Mouse (Mus musculus) NIH3T3 (cell line): ENCODE data around the gene Akip1.
A peak's percentile ranks its signal among the peaks of the same experiment; 100 is the strongest.

Experiments
- DNase-seq: peaks from one replicate; pipeline ENCODE4 v3.0.0-alpha.2; 2012; ENCODE audit warnings: low read depth

Gene Akip1

DNA sequence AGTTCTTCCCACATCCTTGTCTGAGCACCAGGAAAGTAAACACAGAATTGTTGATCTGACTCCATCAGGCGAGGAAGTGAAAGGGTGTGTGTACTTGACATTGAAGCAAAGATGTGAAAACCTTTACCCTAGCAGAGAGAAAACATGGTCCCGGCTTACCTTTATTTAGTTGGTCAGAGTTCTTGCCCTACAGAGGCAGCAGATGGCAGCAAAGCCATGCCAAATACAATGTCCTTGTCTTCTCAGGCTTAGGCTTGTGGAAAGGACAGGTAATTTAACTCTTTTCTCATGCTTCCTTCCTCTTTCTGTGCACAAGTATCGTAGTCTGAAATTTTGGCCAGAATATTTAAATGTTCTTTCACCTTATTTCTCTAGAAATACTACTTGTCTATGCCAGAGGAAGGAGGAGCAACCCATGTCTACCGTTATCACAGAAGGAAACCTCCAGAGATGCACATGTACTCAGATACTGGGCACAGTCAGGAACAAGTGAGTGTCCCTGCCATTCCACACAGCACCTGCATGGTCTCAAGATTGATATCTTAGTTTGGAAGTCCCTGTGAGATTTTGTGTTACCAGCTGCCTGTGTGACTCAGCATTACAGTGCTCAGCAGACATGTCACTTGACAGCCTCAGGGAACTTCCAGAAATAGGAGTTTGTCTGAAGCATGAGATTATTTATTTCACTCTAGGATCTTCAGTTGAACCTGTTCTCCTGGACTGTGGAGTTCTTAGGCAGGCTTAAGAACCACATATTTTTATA is 3.7 kb downstream of the Akip1 start:
- DNase-seq, result peak; percentile 77

DNA sequence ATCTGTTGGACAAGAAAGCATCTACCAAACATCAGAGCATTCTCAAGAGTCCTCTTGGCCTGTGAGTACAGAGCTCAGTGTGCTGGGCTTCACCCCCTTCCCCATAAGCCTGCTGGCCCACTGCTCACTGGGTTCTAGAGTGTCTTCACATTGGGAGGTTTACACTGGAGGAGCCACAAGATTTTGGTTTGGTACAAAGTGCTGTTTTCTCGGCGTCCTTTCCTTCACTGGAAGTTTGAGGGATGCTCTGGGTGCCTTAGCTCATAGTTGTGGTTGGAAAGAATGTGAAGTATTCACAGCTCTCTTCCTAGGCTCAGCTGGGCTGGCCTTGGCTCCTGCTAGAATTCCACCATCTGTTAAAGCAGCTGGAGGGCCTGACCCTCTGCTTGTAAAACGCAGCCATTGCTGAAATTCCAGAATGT is 5.5 kb downstream of the Akip1 start:
- DNase-seq, result peak; percentile 83

DNA sequence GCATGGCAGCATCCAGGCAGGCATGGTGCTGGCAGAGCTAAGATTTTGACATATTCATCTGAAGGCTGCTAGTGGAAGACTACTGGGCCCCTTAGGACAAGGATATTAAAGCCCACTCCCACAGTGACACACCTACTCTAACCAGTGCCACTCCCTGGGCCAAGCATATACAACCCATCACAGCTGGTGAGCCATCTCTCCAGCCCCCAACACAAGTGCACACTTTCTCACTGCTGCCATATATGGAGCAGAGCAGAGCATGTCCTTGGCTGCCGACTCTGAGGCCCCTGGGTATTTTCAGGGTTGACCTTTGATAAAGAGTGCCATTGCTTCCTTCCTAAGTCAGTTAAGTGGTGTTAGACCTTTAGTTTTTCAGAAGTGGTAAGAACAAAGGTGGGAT is 6.6 kb downstream of the Akip1 start:
- no peak for DNase-seq

DNA sequence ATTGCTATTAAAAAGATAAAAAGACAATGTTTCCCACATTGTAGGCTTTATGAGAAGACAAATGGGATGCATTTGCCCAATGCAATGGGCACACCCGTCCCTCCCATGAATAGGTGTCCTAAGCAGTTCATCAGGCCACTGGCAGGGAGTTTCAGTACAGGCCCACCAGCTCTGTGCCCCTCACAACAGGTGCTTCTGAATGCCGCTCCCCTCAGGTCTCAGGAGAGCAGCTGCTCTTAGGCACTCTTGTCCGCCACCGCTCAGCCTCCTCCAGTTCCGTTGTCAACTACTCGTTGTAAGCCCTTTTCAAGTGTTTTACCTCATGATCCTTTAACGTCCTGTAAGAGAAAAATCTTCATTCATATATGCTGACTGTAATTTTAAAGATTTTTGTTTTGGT is 8.7 kb downstream of the Akip1 start:
- DNase-seq, result no peak

DNA sequence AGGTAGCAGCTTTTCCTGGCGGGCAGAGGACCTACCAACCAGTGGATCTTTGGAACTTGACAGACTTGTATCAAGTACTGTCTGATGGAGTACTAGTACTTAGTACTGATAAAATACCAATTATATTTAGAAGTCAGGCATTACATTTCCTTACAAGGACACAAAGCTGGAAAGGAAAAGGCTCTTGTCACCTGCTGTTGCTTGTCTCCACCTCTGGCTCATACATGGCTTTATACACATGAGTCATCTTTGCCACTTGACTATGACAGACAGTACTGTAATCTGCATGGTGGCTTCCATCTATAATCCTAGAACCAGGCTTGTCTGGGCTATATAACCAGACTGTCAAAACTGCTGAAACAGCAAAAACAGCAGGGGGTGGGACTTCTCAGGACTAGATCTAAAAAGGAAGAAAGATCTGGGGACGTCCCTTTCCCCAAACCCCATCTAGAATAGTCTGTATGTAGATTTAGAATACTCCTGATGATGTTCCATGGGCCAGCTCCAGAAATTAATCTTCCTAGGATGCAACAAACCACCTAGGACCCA is 10.0 kb downstream of the Akip1 start:
- no peak for DNase-seq

DNA sequence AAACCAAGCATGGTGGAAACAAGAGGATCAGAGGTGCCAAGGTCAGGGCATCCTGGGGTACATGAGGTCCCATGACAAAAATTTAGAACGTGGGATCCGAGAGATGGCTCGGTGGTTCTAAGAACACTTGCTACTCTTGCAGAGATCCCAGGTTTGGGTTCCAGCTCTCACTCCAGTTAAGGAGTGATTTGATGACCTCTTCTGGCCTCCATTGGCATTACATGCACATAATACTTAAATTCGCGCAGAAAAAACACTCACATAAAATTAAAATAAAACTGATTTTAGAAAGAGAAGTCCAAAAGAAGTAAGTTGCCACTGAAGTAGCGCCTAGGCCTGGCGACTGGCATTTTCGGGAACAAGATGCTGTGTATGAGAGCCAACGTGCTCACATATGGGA is 15.8 kb downstream of the Akip1 start:
- peak; percentile 80 for DNase-seq

DNA sequence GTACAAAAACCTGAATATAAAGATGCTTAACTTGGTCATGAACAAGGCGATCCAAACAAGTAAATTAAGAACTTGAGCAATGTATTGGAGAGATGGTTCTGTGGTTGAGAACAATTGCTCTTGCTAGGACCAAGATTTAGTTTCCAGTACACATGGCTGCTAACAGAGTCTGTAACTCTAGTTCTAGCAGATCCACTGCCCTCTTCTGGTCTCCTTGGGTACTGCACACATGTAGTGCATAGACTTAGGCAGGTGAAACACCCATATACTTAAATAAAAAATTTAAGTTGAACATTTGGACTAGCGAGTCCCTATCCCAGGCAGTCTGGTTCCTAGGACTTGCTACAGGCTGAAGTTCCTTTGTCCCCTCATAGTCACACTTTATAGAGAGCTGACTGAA is 19.1 kb downstream of the Akip1 start:
- peak; percentile 41 for DNase-seq

DNA sequence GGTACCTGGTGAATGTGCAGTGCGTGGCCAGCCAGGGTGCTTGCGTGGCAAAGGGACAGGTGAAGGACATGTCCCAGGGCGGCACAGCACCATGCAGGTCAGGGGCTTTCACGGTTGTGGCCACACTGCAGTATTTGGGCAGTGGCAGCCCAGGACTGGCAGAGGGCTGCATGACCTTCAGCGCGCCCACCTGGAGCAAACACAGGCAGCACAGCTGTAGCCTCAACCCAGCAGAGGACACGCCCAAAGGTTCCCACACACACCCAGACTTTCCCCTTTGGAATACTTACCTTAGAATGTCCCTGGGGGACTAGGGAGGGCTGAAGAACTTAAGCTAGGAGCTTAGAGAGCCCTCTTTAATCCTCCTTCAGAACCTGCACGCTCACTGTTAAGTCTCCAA is 19.6 kb downstream of the Akip1 start:
- DNase-seq, result no peak

DNA sequence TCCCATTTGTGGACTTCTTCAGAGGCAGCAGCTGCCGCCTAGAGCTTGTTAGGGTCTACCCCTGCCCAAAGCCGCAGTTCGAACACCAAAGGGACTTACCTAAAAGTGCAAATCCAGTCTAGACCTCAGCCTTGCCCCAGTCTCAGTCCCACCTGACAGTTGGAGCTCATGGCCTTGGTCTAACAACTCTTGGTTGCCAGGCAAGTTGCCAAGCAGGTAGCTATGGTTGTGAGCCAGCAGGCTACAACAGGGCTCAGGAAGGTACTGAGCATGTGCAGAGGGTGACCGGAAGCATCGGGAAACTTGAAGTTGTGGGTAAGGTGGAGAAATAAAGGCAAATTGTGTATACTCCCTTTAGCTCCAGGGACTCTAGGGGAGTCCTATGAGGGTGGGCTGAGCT is 20.2 kb downstream of the Akip1 start, which contains the start of gene BC051019:
Gene BC051019, minus strand, starts transcription at position 154 of the 400 bp plus-strand sequence.
- DNase-seq, result no peak

DNA sequence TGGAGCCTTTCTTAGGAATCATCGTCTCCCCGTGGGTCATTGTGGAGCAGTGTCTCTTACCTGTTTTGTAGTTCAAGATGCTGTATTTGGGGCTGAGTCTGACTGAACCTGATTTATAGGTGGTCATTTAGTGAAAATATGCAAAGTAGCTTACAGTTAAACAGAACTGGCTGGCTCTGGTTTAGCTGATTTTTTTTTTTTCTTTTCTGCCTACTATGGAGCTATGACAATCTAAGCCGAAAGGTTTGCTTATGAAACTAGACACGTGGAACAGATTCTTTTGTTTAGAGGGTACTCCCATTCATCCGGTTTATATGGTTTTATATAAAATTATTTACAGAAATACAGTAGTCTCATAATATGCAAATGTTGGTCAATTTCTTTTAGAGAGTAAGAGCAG is 28.1 kb downstream of the Akip1 start, which contains the start of gene Ascl3:
Gene Ascl3, minus strand, starts transcription at position 101 of the 400 bp plus-strand sequence.
- DNase-seq, result no peak

DNA sequence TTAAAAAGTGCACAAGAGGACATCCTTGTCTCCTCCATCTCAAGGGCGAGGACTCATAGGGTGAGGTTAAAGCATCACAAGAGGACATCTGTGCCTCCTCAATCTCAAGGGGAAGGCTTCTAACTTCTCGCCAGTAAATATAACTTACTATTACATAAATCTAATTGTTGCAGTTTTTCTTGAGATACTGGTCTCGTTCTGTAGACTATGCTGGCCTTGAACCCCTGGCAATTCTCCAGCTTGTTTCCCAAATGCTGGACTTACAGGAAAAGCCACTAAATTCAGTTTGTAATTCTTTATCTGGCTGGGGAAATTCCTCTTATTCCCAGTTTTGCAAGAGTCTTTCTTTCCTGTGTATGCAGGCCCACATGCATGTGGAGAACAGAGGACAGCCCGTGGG is 31.3 kb downstream of the Akip1 start:
- no peak for DNase-seq

DNA sequence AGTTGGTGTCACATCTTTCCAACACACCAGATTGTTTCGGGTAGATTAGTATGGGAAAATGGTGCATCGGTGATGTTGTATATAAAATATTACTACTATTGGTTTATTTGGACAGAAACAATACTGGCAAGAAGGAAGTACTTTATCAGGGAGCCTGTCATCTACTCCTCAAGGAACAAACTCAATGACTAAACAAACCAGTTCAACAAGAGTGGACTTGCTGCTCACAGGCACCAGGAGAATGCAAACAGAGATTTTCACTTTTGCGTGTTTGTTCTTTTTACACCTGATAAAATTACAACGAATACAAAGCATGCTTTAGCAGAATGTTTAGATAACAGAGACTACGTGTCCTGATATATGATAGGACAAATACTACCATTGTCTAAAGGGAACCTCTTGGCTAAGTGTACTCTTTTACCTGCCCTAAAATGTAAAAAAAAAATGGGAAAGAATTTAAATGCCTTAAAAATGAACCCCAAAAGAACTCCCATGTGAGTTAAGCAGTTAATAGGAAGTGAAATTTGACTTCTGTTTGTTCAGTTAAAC is 36.4 kb downstream of the Akip1 start:
- DNase-seq, result no peak

DNA sequence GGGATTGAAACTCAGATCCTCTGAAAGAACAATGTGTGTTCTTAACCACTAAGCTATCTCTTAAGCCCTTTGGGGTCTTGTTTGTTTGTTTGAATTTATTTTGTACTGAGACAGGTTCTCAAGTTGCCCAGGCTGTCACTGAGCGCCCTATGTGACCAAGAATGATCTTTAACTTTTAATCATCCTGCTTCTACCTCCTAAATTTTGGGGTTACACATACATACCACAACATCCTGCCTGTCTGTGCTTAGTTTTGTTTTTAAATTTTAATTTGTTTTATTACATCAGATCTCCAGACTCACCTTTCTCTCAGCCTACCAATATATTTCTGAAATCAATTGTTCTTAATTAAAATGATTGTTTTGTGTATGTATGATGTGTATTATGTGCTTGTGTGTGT is 37.6 kb downstream of the Akip1 start:
- DNase-seq, result no peak

DNA sequence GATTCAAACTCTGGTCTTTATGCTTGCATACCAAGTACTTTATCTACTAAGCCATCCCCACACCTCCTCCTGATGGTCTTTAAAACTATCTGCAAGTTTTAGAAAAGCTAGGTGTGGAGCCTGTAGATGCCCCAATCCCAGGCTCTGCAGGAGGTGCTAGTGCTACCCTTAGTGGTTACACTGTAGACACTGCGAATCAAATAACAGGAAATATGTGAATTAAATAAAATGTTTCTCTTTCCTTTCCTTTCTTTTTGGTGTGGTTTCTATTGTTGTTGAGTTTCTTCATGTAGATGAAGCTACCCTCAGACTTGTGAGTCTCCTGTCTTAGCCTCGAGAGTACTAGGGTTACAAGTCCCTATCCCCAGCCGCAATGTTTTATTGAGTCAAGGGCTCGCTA is 38.2 kb downstream of the Akip1 start:
- no peak for DNase-seq

DNA sequence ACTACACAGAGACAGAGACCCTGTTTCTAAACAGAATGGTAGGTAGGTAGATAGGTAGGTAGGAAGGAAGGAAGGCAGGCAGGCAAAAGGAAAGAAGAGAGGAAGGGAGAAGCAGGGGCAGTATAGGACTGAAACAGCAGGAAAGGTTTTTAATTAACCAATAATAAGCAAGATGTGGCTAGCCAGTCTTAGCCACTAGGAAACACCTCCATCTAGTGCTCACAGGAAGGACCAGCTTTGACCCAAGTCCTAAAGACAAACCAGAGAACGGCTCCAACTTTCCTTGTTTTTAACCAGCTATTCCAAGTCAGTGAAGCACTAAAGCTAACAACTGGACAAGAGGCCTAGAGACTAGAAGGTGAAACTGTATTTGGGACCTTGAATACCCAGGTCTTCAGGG is 44.3 kb downstream of the Akip1 start:
- no peak for DNase-seq

DNA sequence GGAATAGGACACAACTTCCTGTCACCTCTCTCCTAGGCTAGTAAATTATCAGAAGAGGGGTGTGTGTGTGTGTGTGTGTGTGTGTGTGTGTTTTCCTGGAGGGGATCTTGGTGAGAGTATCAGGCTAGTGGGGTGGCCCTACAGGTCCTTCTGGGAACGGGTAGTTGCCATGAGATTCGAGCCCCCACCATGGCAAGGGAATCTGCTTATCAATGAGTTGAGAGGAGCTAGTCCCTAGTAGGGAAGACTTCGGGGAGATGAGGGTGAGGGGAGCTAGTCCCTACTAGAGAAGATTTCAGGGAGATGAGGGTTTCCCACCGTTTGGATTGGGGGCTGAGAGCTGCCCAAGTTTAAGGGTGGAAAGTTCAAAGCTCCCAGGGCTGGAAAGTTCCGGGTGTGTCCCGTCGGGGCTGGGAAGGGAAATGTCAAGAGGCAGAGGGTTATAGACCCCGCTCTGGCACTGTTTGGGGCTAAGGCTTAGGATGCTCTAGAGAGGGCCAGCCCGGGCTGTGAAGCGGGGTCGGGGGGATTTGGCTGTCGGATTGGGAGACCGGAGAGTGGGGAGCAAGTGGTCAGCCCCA is 48.0 kb downstream of the Akip1 start:
- DNase-seq, result no peak

DNA sequence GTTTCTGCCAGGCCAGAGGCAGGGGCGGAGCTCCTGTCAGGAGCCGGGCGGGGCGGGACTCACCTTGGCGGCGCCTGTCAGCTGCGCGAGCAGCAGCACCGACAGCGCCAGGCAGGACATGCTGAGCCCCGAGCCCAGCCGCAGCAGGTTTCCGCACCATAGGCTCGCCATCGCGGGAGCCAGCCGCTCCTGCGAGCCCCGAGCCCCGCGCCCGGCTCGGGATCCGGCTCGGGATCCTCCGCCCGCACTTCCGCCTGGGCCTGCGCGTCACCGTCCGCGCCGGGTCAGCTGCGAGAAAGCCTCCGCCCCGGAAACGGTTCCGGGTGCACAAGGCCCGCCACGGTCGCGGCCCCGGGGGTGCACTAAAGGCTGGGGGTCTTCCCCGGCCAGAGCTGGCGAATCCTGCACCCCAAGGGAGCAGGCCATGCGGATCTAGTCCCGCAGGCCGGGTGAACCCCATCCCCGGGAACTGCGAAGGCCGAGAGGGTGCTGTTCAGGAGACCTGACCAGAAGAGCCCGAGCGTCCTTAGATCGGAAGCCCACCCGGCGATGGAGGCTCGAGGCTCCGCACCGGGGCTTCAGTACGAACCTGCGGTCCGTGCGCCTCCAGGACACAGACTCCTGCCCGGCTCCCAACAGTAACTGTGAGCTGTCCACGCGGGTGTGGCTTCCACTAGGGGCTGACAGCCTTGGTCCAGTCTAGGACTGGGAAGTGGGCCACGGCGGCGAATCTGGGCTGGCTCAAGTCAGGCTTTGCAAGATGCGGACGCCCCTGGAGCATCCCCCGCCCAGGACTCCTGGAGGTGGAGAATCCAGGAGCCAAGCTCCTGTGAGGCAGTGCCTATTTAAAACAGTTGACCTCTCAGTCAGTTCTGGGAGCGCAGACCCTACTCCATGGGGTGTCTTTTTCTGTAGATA is 48.8 kb downstream of the Akip1 start, which contains the start of gene Tmem9b:
Gene Tmem9b, minus strand, starts transcription at position 868 of the 918 bp plus-strand sequence.
- peak; percentile 80 for DNase-seq

DNA sequence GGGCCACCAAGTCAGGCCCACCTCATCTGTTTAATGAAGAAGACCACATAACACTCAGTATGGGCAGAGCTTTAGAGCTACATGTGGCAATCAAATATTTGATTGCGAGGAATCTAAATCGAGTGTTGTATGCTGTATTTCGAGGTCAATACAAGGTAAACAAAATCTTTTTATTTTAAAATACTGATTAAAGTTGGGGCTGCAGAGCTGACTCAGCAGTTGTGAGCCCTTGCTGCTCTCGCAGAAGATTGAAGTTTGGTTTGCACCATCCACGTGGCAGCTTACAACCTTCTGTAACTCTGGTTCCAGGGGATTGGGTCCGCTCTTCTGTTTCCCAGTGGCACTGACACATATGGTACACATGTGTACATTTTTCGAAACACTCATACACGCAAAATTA is 50.5 kb downstream of the Akip1 start:
- DNase-seq, result no peak

DNA sequence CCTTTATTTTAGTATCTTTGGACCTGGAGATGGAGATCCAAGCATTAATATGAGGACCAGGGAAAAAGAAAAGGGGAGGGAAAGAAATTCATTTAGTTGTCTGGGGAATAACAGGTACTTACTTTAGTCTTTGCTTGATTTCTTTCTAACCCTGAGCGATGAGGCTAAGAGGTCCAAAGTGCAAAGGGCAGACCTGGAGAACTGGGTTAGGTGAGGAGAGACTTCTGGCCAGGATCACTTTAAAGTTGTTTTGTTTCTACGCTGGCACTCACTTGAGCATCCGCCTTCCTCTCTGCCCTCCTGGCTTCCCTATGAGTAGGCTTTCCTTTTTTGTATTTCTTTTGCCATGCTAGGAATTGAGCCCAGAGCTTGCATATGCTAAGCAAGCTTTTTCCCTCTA is 52.8 kb downstream of the Akip1 start:
- no peak for DNase-seq
